Mouse (Mus musculus): ENCODE results near the gene Lsg1. TPM values are rescaled to one million over a fixed set of nuclear protein-coding genes. Genes with fewer than 3 reads are reported as not detected.

The Lsg1 gene
- polyA plus RNA-seq, 1 experiment from 2014 or later = 44.3 TPM

GRCm38 (mm10) chr16:30510504-30511451 lies 76.6 kb downstream of the Lsg1 start:
- Histone ChIP-seq H3K27ac (peak overlapping the region; percentile 88), H3K9me3 (ENCODE audit: control insufficient read depth, low read length) (0 out of 2 replicates have a peak, but pooled peaks cover 5% of the 10 kb centered on the region), H3K4me2 (replicated peaks) (peak overlapping the region; percentile 59), H3K4me3 (replicated peaks; ENCODE audit: low read length) (peak overlapping the region; percentile 47), H3K36me3 (replicated peaks; ENCODE audit: control insufficient read depth, insufficient read depth) (peaks cover 31% of the 10 kb centered on the region), H3K9ac (peak overlapping the region; percentile 71), H3K27me3 (ENCODE audit: control insufficient read depth, insufficient read depth, low read length) (no peaks in the 10 kb centered on the region), H3K4me1 (replicated peaks; ENCODE audit: control insufficient read depth, insufficient read depth, low read length) (peaks cover 24% of the 10 kb centered on the region)
- ATAC-seq (ENCODE audit: low FRiP score) = peak; percentile 91
- WGBS = 4% methylated on average over 44 of the region's 44 CpGs
- DNase-seq (ENCODE audit: low spot score) = peak; percentile 89

Other genes with a start within 250 kb of the Lsg1 start
- 12.3 and 13.4 TPM in 2 replicates for gene Atp13a3, start 181.6 kb downstream of the Lsg1 start, polyA plus RNA-seq (2014; fragmentation: Nextera tagmentation; extraction: Ambion mirVana)
- 63.9 and 76.4 TPM in 2 replicates for gene Tmem44, start 36.8 kb downstream of the Lsg1 start, polyA plus RNA-seq (2014; fragmentation: Nextera tagmentation; extraction: Ambion mirVana)
- 10.2 and 10.7 TPM in 2 replicates for gene Fam43a, start 12.1 kb upstream of the Lsg1 start, polyA plus RNA-seq (2014; fragmentation: Nextera tagmentation; extraction: Ambion mirVana)